Mouse (Mus musculus) kidney, embryonic 16.5 days (tissue): Measurements from ENCODE around the gene Mum1. TPM values are rescaled to one million over a fixed set of nuclear protein-coding genes. Genes with fewer than 3 reads are reported as not detected.

Source experiments
- ATAC-seq: fragments of 200-750 bp; cut with Nextera tagmentation; 2 replicates; pipeline ENCODE4 v1.8.0; 2017; ENCODE audit warnings: moderate TSS enrichment; ENCODE audit not compliant: low FRiP score, low TSS enrichment
- H3K27ac ChIP-seq: fragments of 300-500 bp; sonication (generic); 2 replicates; pipeline ENCODE4 v1.5.1; 2014; ENCODE audit warnings: low read length
- H3K27me3 ChIP-seq: fragments of 300-500 bp; sonication (generic); 2 replicates; pipeline ENCODE4 v1.6.1; 2014; ENCODE audit warnings: low read length, control low read depth, mixed read lengths; ENCODE audit not compliant: insufficient read depth
- H3K36me3 ChIP-seq: fragments of 300-500 bp; sonication (generic); 2 replicates; pipeline ENCODE4 v1.6.1; 2014; ENCODE audit warnings: low read length, control low read depth, mixed read lengths; ENCODE audit not compliant: insufficient read depth
- H3K4me1 ChIP-seq: fragments of 300-500 bp; sonication (generic); 2 replicates; pipeline ENCODE4 v1.6.1; 2014; ENCODE audit warnings: low read length, control low read depth, mixed read lengths; ENCODE audit not compliant: insufficient read depth
- H3K4me2 ChIP-seq: fragments of 300-500 bp; sonication (generic); replicated peaks from 2 replicates; pipeline ENCODE4 v1.6.1; 2014; ENCODE audit warnings: low read depth, low read length
- H3K4me3 ChIP-seq: fragments of 300-500 bp; sonication (generic); 2 replicates; pipeline ENCODE4 v1.5.1; 2014; ENCODE audit warnings: mild to moderate bottlenecking, low read length
- H3K9ac ChIP-seq: fragments of 300-500 bp; sonication (generic); replicated peaks from 2 replicates; pipeline ENCODE4 v1.6.1; 2014; ENCODE audit warnings: low read length
- H3K9me3 ChIP-seq: fragments of 300-500 bp; sonication (generic); 2 replicates; pipeline ENCODE4 v1.6.1; 2016; ENCODE audit warnings: low read length, control low read depth
- WGBS: fragments of 180-500 bp; shearing (Covaris S2); extraction: QIAGEN DNeasy Blood & Tissue Kit; methylation state at CpG from one replicate; pipeline ENCODE4 v1.1.7; 2014; 5-methylcytosine and 5-hydroxymethylcytosine counted together
- polyA plus RNA-seq: library from polyadenylated mRNA; unstranded; fragments of >200 nt; fragmentation: Nextera tagmentation; extraction: Ambion mirVana; gene quantifications from 2 replicates; pipeline ENCODE4 v1.2.1, GENCODE M21; 2015

Mum1 gene
- polyA plus RNA-seq, 1 experiment from 2014 or later = 74.6 TPM

- no peak for ATAC-seq
- peaks cover 54% of the 10 kb centered on the region for H3K36me3 ChIP-seq
- 93% methylated on average over 26 of the region's 26 CpGs for WGBS
Observed at GRCm38 (mm10) chr10:80254331-80255297, 28.4 kb downstream of the Mum1 start.

GRCm38 (mm10) chr10:80255881-80256535 is 29.8 kb downstream of the Mum1 start:
- Histone ChIP-seq H3K27ac (no peak overlapping the region), H3K4me2 (no peak overlapping the region), H3K4me1 (peaks cover 15% of the 10 kb centered on the region), H3K9ac (no peak overlapping the region), H3K36me3 (peaks cover 54% of the 10 kb centered on the region), H3K27me3 (no peaks in the 10 kb centered on the region), H3K9me3 (no peaks in the 10 kb centered on the region), H3K4me3 (no peak overlapping the region)
- no peak for ATAC-seq
- WGBS = 90% methylated on average over 5 of the region's 5 CpGs

More at GRCm38 (mm10) chr10:80254331-80255297, 28.4 kb downstream of the Mum1 start:
- Histone ChIP-seq H3K9me3 (no peaks in the 10 kb centered on the region), H3K4me3 (no peak overlapping the region), H3K4me1 (peaks cover 14% of the 10 kb centered on the region), H3K9ac (no peak overlapping the region), H3K27me3 (no peaks in the 10 kb centered on the region), H3K27ac (no peak overlapping the region), H3K4me2 (no peak overlapping the region)

- H3K4me1 ChIP-seq = peaks cover 23% of the 10 kb centered on the region
- peaks cover 52% of the 10 kb centered on the region for H3K36me3 ChIP-seq
- H3K9me3 ChIP-seq = no peaks in the 10 kb centered on the region
- no peak overlapping the region for H3K9ac ChIP-seq
- H3K4me2 ChIP-seq = no peak overlapping the region
- 79% methylated on average over 2 of the region's 2 CpGs for WGBS
- no peak for ATAC-seq
- no peaks in the 10 kb centered on the region for H3K27me3 ChIP-seq
- no peak overlapping the region for H3K27ac ChIP-seq
- no peak overlapping the region for H3K4me3 ChIP-seq
Observed at GRCm38 (mm10) chr10:80257936-80258335, 31.7 kb downstream of the Mum1 start.

GRCm38 (mm10) chr10:80258752-80259462 is 32.7 kb downstream of the Mum1 start:
- WGBS = 88% methylated on average over 14 of the region's 14 CpGs
- H3K4me1 ChIP-seq = peaks cover 23% of the 10 kb centered on the region
- H3K9me3 ChIP-seq = no peaks in the 10 kb centered on the region
- H3K4me3 ChIP-seq = no peak overlapping the region
- no peak overlapping the region for H3K9ac ChIP-seq
- H3K4me2 ChIP-seq = peak overlapping the region; percentile 94
- ATAC-seq = no peak
- H3K27me3 ChIP-seq = no peaks in the 10 kb centered on the region
- H3K36me3 ChIP-seq = peaks cover 46% of the 10 kb centered on the region
- H3K27ac ChIP-seq = no peak overlapping the region

- H3K4me3 ChIP-seq = peak overlapping the region; percentile 63
- no peaks in the 10 kb centered on the region for H3K9me3 ChIP-seq
- peak overlapping the region; percentile 94 for H3K4me2 ChIP-seq
- H3K27ac ChIP-seq = peak overlapping the region; percentile 100; the same call in 1 of the 2 replicates
- no peak for ATAC-seq
- 67% methylated on average over 6 of the region's 6 CpGs for WGBS
- no peaks in the 10 kb centered on the region for H3K27me3 ChIP-seq
- H3K4me1 ChIP-seq = peaks cover 23% of the 10 kb centered on the region
- H3K36me3 ChIP-seq = peaks cover 41% of the 10 kb centered on the region
- H3K9ac ChIP-seq = peak overlapping the region; percentile 73; the same call in 1 of the 2 replicates
Observed at GRCm38 (mm10) chr10:80259463-80259805, 33.2 kb downstream of the Mum1 start.

- Histone ChIP-seq H3K4me2 (peak overlapping the region; percentile 94), H3K27ac (peak overlapping the region; percentile 100), H3K4me1 (peaks cover 23% of the 10 kb centered on the region), H3K27me3 (no peaks in the 10 kb centered on the region), H3K9me3 (no peaks in the 10 kb centered on the region), H3K9ac (peak overlapping the region; percentile 73), H3K36me3 (peaks cover 35% of the 10 kb centered on the region), H3K4me3 (peak overlapping the region; percentile 63)
- ATAC-seq = no peak
- 4% methylated on average over 19 of the region's 19 CpGs for WGBS
Observed at GRCm38 (mm10) chr10:80259861-80260641, 33.8 kb downstream of the Mum1 start.

GRCm38 (mm10) chr10:80260642-80261584 is 34.7 kb downstream of the Mum1 start, which contains the start of the genes Gamt and Dazap1:
TSS of gene Gamt (minus strand) at chr10:80261012.
TSS of gene Dazap1 (plus strand) at chr10:80261486.
- Histone ChIP-seq H3K27me3 (no peaks in the 10 kb centered on the region), H3K9ac (peak within 1 kb of the TSS; percentile 79), H3K27ac (peak within 1 kb of the TSS; percentile 100), H3K9me3 (no peaks in the 10 kb centered on the region), H3K4me1 (peaks cover 27% of the 10 kb centered on the region), H3K4me2 (peak within 1 kb of the TSS; percentile 94), H3K4me3 (peak within 1 kb of the TSS; percentile 63), H3K36me3 (peaks cover 26% of the 10 kb centered on the region)
- peak; percentile 94 for ATAC-seq
- WGBS = under 1% methylated on average over 49 of the region's 49 CpGs

GRCm38 (mm10) chr10:80261585-80261968 is 35.3 kb downstream of the Mum1 start:
- peak overlapping the region; percentile 94 for H3K4me2 ChIP-seq

More at GRCm38 (mm10) chr10:80261585-80261968, 35.3 kb downstream of the Mum1 start:
- peak; percentile 71 for ATAC-seq
- Histone ChIP-seq H3K36me3 (peaks cover 20% of the 10 kb centered on the region), H3K4me3 (peak overlapping the region; percentile 63), H3K9me3 (no peaks in the 10 kb centered on the region), H3K9ac (peak overlapping the region; percentile 79), H3K27me3 (no peaks in the 10 kb centered on the region), H3K27ac (peak overlapping the region; percentile 100), H3K4me1 (peaks cover 33% of the 10 kb centered on the region)
- WGBS = 0% methylated on average over 14 of the region's 14 CpGs
